Mouse (Mus musculus) limb, embryonic 13.5 days (tissue): ENCODE measurements around the gene Pld3. TPM values are rescaled to one million over a fixed set of nuclear protein-coding genes. Genes with fewer than 3 reads are reported as not detected.
A peak's percentile ranks its signal among the peaks of the same experiment; 100 is the strongest.
"Not testable (repeated sequence)": the region's sequence is repeated elsewhere in the genome, so short reads cannot be mapped to it uniquely, and the experiment has no call there.

ENCODE experiments used
- ATAC-seq: fragments of 200-750 bp; cut with Nextera tagmentation; 2 replicates; pipeline ENCODE4 v1.8.0; 2017; ENCODE audit warnings: low read depth, moderate number of reproducible peaks, moderate TSS enrichment; ENCODE audit not compliant: low FRiP score
- H3K27ac ChIP-seq: fragments of 300-500 bp; sonication (generic); 2 replicates; pipeline ENCODE4 v1.5.1; 2015; ENCODE audit warnings: inconsistent platforms, mild to moderate bottlenecking, moderate library complexity
- H3K27me3 ChIP-seq: fragments of 300-500 bp; sonication (generic); 2 replicates; pipeline ENCODE4 v1.6.1; 2015; ENCODE audit warnings: mild to moderate bottlenecking, inconsistent platforms
- H3K36me3 ChIP-seq: fragments of 300-500 bp; sonication (generic); 2 replicates; pipeline ENCODE4 v1.6.1; 2015; ENCODE audit warnings: inconsistent platforms, mild to moderate bottlenecking, moderate library complexity
- H3K4me1 ChIP-seq: fragments of 300-500 bp; sonication (generic); 2 replicates; pipeline ENCODE4 v1.6.1; 2015; ENCODE audit warnings: inconsistent platforms
- H3K4me2 ChIP-seq: fragments of 300-500 bp; sonication (generic); replicated peaks from 2 replicates; pipeline ENCODE4 v1.6.1; 2015; ENCODE audit warnings: inconsistent platforms, mild to moderate bottlenecking, moderate library complexity
- H3K4me3 ChIP-seq: fragments of 300-500 bp; sonication (generic); 2 replicates; pipeline ENCODE4 v1.5.1; 2015; ENCODE audit warnings: moderate library complexity, mild to moderate bottlenecking, inconsistent platforms
- H3K9ac ChIP-seq: fragments of 300-500 bp; sonication (generic); 2 replicates; pipeline ENCODE4 v1.6.1; 2015; ENCODE audit warnings: mild to moderate bottlenecking, inconsistent platforms
- H3K9me3 ChIP-seq: fragments of 300-500 bp; sonication (generic); 2 replicates; pipeline ENCODE4 v1.6.1; 2016; ENCODE audit warnings: inconsistent platforms
- WGBS: fragments of 180-500 bp; shearing (Covaris S2); methylation state at CpG from one replicate; pipeline ENCODE4 v1.1.7; 2015; 5-methylcytosine and 5-hydroxymethylcytosine counted together
- polyA plus RNA-seq: library from polyadenylated mRNA; unstranded; fragments of >200 nt; fragmentation: Nextera tagmentation; extraction: Ambion mirVana; gene quantifications from 2 replicates; pipeline ENCODE4 v1.2.1, GENCODE M21; 2015

Pld3 gene
- polyA plus RNA-seq, 1 experiment from 2014 or later, result 95.0 TPM

DNA sequence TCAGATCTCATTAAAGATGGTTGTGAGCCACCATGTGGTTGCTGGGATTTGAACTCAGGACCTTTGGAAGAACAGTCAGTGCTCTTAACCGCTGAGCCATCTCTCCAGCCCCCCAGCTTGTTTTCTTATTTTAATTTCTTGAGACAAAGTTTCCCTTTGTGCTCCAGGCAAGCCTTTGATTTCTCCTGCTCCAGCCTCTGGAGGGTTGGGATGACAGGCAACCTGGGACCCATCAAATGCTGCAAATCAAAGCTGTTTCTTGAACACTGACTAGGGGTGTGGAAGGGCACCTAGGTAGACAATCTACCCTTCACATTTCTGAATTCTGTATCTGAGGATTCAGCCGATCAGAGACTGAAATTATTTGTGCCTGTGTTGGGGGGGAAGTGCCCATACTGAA, 42.2 kb downstream of the Pld3 start:
- no peaks in the 10 kb centered on the region for H3K27me3 ChIP-seq
- H3K9ac ChIP-seq, result no peak overlapping the region
- no peak overlapping the region for H3K4me3 ChIP-seq
- no peak overlapping the region for H3K27ac ChIP-seq
- H3K4me2 ChIP-seq, result no peak overlapping the region
- no peak for ATAC-seq
- peaks cover 18% of the 10 kb centered on the region for H3K4me1 ChIP-seq
- no peaks in the 10 kb centered on the region for H3K36me3 ChIP-seq
- no peaks in the 10 kb centered on the region for H3K9me3 ChIP-seq
- WGBS, result 91% methylated on average over 2 of the region's 2 CpGs

DNA sequence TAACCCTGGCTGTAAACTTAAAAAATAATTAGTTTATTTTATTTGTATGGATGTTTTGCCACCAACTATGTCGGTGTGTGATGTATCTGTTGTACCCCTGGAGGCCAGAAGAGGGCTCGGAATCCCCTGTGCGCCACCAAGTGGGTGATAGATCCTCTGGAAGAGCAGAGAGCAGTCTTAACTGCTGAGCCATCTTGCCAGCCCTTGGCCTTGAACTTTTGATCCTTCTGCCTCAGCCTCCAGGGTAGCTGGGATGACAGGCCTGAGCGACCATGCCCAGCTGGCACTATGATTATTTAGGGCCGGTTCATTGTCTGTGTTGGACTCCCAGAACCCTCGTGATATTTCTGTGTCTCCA, 44.4 kb downstream of the Pld3 start:
- H3K9ac ChIP-seq, result no peak overlapping the region
- H3K4me2 ChIP-seq, result peak overlapping the region; percentile 63
- ATAC-seq, result peak; percentile 10; the same call in 1 of the 2 replicates
- H3K4me1 ChIP-seq, result peaks cover 18% of the 10 kb centered on the region
- H3K27me3 ChIP-seq, result no peaks in the 10 kb centered on the region
- 21% methylated on average over 6 of the region's 6 CpGs for WGBS
- no peaks in the 10 kb centered on the region for H3K9me3 ChIP-seq
- H3K36me3 ChIP-seq, result no peaks in the 10 kb centered on the region
- peak overlapping the region; percentile 59 for H3K4me3 ChIP-seq
- peak overlapping the region; percentile 72; the same call in 1 of the 2 replicates for H3K27ac ChIP-seq

- peaks cover 18% of the 10 kb centered on the region for H3K4me1 ChIP-seq
- peak overlapping the region; percentile 63 for H3K4me2 ChIP-seq
- H3K36me3 ChIP-seq, result no peaks in the 10 kb centered on the region
- H3K27me3 ChIP-seq, result no peaks in the 10 kb centered on the region
- peak overlapping the region; percentile 59 for H3K4me3 ChIP-seq
- peak overlapping the region; percentile 99 for H3K27ac ChIP-seq
- peak; percentile 90 for ATAC-seq
- no peaks in the 10 kb centered on the region for H3K9me3 ChIP-seq
- WGBS, result under 1% methylated on average over 54 of the region's 54 CpGs
- peak overlapping the region; percentile 75 for H3K9ac ChIP-seq
Observed at GRCm38 (mm10) chr7:27507711-27508647, 45.0 kb downstream of the Pld3 start.

- ATAC-seq, result no peak
Observed at GRCm38 (mm10) chr7:27506765-27507370, 46.1 kb downstream of the Pld3 start.

DNA sequence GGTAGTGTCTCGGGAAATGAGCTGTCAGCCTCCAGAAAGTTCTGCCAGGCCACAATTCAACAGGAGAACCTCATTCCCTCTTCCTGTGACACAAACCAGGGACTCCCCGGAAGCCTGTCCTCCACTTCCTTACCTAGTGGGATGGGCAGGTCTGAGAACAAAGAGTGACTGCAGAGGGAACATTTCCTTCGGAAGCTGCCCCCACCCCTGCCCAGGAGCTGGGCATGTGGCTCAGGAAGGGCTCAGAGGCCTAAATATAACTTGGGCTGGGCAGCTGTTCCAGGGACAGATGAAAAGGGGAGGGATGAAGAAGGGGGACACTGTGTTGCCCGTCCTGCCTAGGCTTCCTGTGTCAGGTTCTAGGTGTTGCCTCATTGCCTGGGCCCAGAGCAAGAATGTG, 51.4 kb downstream of the Pld3 start:
- no peaks in the 10 kb centered on the region for H3K9me3 ChIP-seq
- WGBS, result 69% methylated on average over 4 of the region's 4 CpGs
- no peaks in the 10 kb centered on the region for H3K27me3 ChIP-seq
- peaks cover 20% of the 10 kb centered on the region for H3K4me1 ChIP-seq
- H3K9ac ChIP-seq, result no peak overlapping the region
- H3K4me3 ChIP-seq, result no peak overlapping the region
- no peak for ATAC-seq
- no peaks in the 10 kb centered on the region for H3K36me3 ChIP-seq
- no peak overlapping the region for H3K4me2 ChIP-seq
- no peak overlapping the region for H3K27ac ChIP-seq

More at GRCm38 (mm10) chr7:27506765-27507370, 46.1 kb downstream of the Pld3 start:
- peak overlapping the region; percentile 59 for H3K4me3 ChIP-seq
- 33% methylated on average over 9 of the region's 9 CpGs for WGBS
- H3K4me1 ChIP-seq, result peaks cover 18% of the 10 kb centered on the region
- no peaks in the 10 kb centered on the region for H3K36me3 ChIP-seq
- no peak overlapping the region for H3K9ac ChIP-seq
- peak overlapping the region; percentile 63 for H3K4me2 ChIP-seq
- peak overlapping the region; percentile 99 for H3K27ac ChIP-seq
- H3K9me3 ChIP-seq, result no peaks in the 10 kb centered on the region
- H3K27me3 ChIP-seq, result no peaks in the 10 kb centered on the region

GRCm38 (mm10) chr7:27499036-27499435, 54.0 kb downstream of the Pld3 start, which contains the start of gene Prx:
Prx (plus strand) TSS chr7:27499324.
- Histone ChIP-seq H3K9ac (no peak within 1 kb of the TSS), H3K36me3 (no peaks in the 10 kb centered on the region), H3K27me3 (no peaks in the 10 kb centered on the region), H3K9me3 (no peaks in the 10 kb centered on the region), H3K4me2 (no peak within 1 kb of the TSS), H3K4me3 (no peak within 1 kb of the TSS), H3K4me1 (peaks cover 13% of the 10 kb centered on the region), H3K27ac (no peak within 1 kb of the TSS)
- ATAC-seq, result peak; percentile 52
- WGBS, result 43% methylated on average over 3 of the region's 3 CpGs

- H3K36me3 ChIP-seq, H3K27me3 ChIP-seq, H3K9ac ChIP-seq, H3K9me3 ChIP-seq, H3K4me2 ChIP-seq, ATAC-seq, H3K4me3 ChIP-seq, H3K27ac ChIP-seq: not testable (repeated sequence)
- WGBS, result 90% methylated on average over 9 of the region's 9 CpGs
- peaks cover 16% of the 10 kb centered on the region for H3K4me1 ChIP-seq
Observed at GRCm38 (mm10) chr7:27494659-27495367, 58.2 kb downstream of the Pld3 start.

DNA sequence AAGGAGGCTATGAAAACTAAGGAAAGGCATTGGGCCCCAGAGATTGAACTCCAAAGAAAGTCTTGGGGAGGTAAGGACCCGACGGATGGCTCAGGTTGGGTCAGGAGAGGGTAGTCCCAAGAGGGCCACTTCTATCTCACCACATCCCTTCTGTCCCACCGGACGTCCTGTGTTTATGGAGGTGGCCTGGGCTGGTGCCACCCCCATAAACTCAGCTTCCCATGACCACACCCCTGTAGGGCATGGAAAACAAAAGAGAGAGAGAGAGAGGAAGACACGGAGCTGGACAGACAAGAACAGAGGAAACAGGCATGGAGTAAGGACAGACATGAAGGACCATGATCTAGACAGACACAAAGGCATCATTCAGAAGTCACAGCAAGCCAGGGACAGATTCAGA, 59.6 kb downstream of the Pld3 start:
- Histone ChIP-seq H3K36me3 (peaks cover 9% of the 10 kb centered on the region), H3K4me2 (no peak overlapping the region), H3K4me1 (peaks cover 20% of the 10 kb centered on the region), H3K4me3 (no peak overlapping the region), H3K27ac (no peak overlapping the region), H3K9ac (no peak overlapping the region), H3K27me3 (no peaks in the 10 kb centered on the region), H3K9me3 (no peaks in the 10 kb centered on the region)
- WGBS, result 82% methylated on average over 5 of the region's 5 CpGs
- ATAC-seq, result no peak

DNA sequence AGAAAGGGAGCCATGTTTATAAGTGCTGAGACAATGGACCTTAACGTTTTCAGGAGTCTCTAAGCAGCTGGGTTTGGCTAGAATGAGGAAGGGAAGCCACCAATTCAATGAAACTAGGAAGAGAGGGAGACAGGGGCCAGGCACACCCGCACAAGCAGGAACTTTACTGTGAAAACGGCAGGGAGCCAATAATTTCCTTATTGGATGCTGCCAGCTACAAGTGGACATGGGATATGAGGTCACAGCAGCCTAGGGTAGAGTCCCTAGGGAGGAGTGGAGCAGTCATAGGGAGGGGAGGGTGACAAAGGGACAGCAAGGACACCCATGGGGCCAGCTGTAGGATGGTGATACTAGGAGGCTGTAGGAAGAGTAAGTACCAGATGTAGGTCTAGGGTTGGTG, 60.0 kb downstream of the Pld3 start:
- no peaks in the 10 kb centered on the region for H3K9me3 ChIP-seq
- H3K36me3 ChIP-seq, result peaks cover 9% of the 10 kb centered on the region
- H3K27ac ChIP-seq, result no peak overlapping the region
- H3K27me3 ChIP-seq, result no peaks in the 10 kb centered on the region
- no peak for ATAC-seq
- H3K4me2 ChIP-seq, result no peak overlapping the region
- no peak overlapping the region for H3K4me3 ChIP-seq
- WGBS, result 59% methylated on average over 3 of the region's 3 CpGs
- peaks cover 24% of the 10 kb centered on the region for H3K4me1 ChIP-seq
- no peak overlapping the region for H3K9ac ChIP-seq

DNA sequence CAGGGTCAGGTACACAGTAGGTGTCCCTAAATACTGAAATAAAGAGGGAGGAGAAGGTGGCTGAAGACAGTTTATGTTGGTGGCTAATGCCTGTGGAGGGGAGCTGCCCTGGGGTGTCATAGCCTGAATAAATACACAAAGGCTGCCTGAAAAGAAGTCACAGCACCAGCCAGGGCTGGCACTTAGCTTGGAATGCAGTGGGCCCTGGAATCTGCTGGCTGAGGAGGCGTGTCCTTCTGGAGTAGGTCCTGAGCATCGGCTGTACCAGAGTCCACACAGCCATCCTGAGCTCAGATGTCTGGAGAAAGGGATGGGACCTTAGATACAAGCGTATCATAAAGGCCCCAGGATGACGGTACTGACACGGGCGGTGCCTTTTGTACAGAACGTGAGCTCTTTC, 61.2 kb downstream of the Pld3 start:
- no peaks in the 10 kb centered on the region for H3K27me3 ChIP-seq
- H3K4me2 ChIP-seq, result no peak overlapping the region
- 0 out of 2 replicates have a peak overlapping the region, but pooled peaks have one; percentile 2 for H3K9ac ChIP-seq
- H3K9me3 ChIP-seq, result no peaks in the 10 kb centered on the region
- peaks cover 27% of the 10 kb centered on the region for H3K4me1 ChIP-seq
- no peak overlapping the region for H3K4me3 ChIP-seq
- no peak overlapping the region for H3K27ac ChIP-seq
- 75% methylated on average over 7 of the region's 7 CpGs for WGBS
- H3K36me3 ChIP-seq, result peaks cover 9% of the 10 kb centered on the region
- ATAC-seq, result no peak

GRCm38 (mm10) chr7:27490543-27491329, 62.3 kb downstream of the Pld3 start:
- ATAC-seq, result peak; percentile 34
- Histone ChIP-seq H3K4me2 (peak overlapping the region; percentile 67), H3K9me3 (no peaks in the 10 kb centered on the region), H3K27me3 (no peaks in the 10 kb centered on the region), H3K36me3 (peaks cover 9% of the 10 kb centered on the region), H3K4me1 (peaks cover 28% of the 10 kb centered on the region), H3K27ac (peak overlapping the region; percentile 89), H3K4me3 (peak overlapping the region; percentile 41), H3K9ac (peak overlapping the region; percentile 63)
- 1% methylated on average over 32 of the region's 33 CpGs for WGBS
